Mouse (Mus musculus): ENCODE results near the gene Usp34.

DNA sequence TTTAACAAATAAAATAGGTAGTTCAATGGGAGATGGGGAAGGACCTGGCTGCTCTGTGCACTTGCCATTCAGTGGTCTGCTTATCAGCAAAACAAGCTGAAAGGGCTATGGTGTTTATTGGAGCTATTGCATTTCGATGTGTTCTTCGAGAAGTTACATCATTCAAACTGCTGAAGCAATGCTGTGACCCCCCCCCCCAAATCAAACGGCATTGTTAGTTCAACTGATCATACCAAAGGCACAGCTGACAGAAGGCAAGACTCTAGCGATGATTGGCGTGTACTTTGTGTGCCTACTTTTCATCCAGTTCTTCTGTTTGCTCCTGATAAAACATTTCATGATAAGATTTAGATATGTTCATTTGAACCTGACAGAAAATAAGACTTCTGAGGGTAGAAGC, 191.9 kb downstream of the Usp34 start:
- TF ChIP-seq CTCF (IDR thresholded peaks at IDR 0.05; ENCODE audit: low read depth) (no peak), EP300 (optimal IDR thresholded peaks at IDR 0.05) (no peak)

Data from stomach, postnatal 0 days (tissue).